Mouse (Mus musculus) myocyte (in vitro differentiated cells): ENCODE measurements around the gene Krtap1-5.

Experiments
- CEBPB ChIP-seq: IDR thresholded peaks from 2 replicates; pipeline ENCODE4 v1.6.1; 2011; ENCODE audit warnings: mild to moderate bottlenecking, moderate library complexity; ENCODE audit not compliant: poor library complexity, insufficient read depth, severe bottlenecking
- E2F4 ChIP-seq: IDR thresholded peaks from one replicate; pipeline ENCODE4 v1.6.1; 2011; ENCODE audit warnings: mild to moderate bottlenecking, control low read depth, moderate library complexity; ENCODE audit not compliant: insufficient read depth
- MAX ChIP-seq: IDR thresholded peaks from one replicate; pipeline ENCODE4 v1.6.1; 2011; ENCODE audit warnings: low read depth, mild to moderate bottlenecking, control low read depth
- MYOD1 ChIP-seq, 3 experiments: IDR thresholded peaks; one replicate each; pipeline ENCODE4 v1.6.1; 2011; ENCODE audit warnings: control low read depth in 2 of 3, low read depth in 2 of 3, mild to moderate bottlenecking in 2 of 3, moderate library complexity in 1 of 3; ENCODE audit not compliant: insufficient read length in 2 of 3, control insufficient read depth in 1 of 3
- MYOG ChIP-seq, 3 experiments: IDR thresholded peaks; one replicate each; pipeline ENCODE4 v1.6.1; 2011; ENCODE audit warnings: control low read depth in 2 of 3, low read depth in 2 of 3, mild to moderate bottlenecking in 2 of 3; ENCODE audit not compliant: insufficient read length in 2 of 3, control insufficient read depth in 1 of 3, insufficient read depth in 1 of 3
- POLR2A ChIP-seq: IDR thresholded peaks from one replicate; pipeline ENCODE4 v1.6.1; 2011; ENCODE audit warnings: low read depth, mild to moderate bottlenecking, control low read depth, moderate library complexity; ENCODE audit not compliant: insufficient read length
- POLR2AphosphoS2 ChIP-seq: IDR thresholded peaks from one replicate; pipeline ENCODE4 v1.6.1; 2011; ENCODE audit warnings: low read depth, control low read depth; ENCODE audit not compliant: insufficient read length
- SRF ChIP-seq: IDR thresholded peaks from one replicate; pipeline ENCODE4 v1.6.1; 2011; ENCODE audit warnings: low read depth; ENCODE audit not compliant: control insufficient read depth, insufficient read length
- TCF12 ChIP-seq: IDR thresholded peaks from one replicate; pipeline ENCODE4 v1.6.1; 2011; ENCODE audit warnings: mild to moderate bottlenecking, control low read depth; ENCODE audit not compliant: poor library complexity, insufficient read depth, severe bottlenecking
- TCF3 ChIP-seq: IDR thresholded peaks from one replicate; pipeline ENCODE4 v1.6.1; 2011; ENCODE audit warnings: low read depth, control low read depth; ENCODE audit not compliant: insufficient read length
- USF1 ChIP-seq: IDR thresholded peaks from one replicate; pipeline ENCODE4 v1.6.1; 2011; ENCODE audit warnings: low read depth, mild to moderate bottlenecking, control low read depth, moderate library complexity

DNA sequence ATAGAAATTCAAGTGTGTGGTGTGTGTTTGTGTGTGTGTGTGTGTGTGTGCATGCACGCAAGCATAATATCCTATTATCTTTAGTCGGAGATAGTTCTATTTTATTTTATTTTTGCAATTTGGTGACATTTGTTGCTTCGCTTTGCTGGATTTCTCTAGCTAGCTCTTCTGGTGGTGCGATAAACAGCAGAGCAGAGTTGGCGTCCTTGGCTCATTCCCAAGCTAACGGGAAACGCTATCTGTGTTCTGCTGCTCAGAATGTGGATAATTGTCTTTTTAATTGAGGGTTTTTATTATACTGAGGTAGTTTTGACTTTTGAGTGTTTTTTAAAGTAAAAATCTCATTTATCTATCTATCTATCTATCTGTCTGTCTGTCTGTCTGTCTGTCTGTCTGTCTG, 4.3 kb upstream of the Krtap1-5 start:
- TF ChIP-seq MYOG (IDR thresholded peaks at IDR 0.05; ENCODE audit: control insufficient read depth in 1 of 3, insufficient read depth in 1 of 3, insufficient read length in 2 of 3, low read depth in 2 of 3) (no peak), TCF3 (no peak), E2F4 (no peak), POLR2A (no peak), MYOD1 (IDR thresholded peaks at IDR 0.05; ENCODE audit: control insufficient read depth in 1 of 3, insufficient read length in 2 of 3, low read depth in 2 of 3) (no peak), CEBPB (no peak), POLR2AphosphoS2 (no peak), USF1 (no peak), SRF (no peak), TCF12 (no peak), MAX (no peak)
